Mouse (Mus musculus) embryo, embryonic 10 days (tissue): Measurements from ENCODE around the gene Gm36176.

Experiments
- DNase-seq: peaks from one replicate; pipeline ENCODE4 v3.0.0-alpha.2; 2015; ENCODE audit warnings: low spot score

Gene Gm36176

GRCm38 (mm10) chr10:77880305-77880704, 33.7 kb downstream of the Gm36176 start:
- DNase-seq = no peak

- peak; percentile 7 for DNase-seq
These were observed 36.0 kb downstream of the Gm36176 start for GRCm38 (mm10) chr10:77882553-77882952.

- peak; percentile 13 for DNase-seq
These were observed 39.6 kb downstream of the Gm36176 start for GRCm38 (mm10) chr10:77886007-77886747.

GRCm38 (mm10) chr10:77890987-77891565, 44.5 kb downstream of the Gm36176 start:
- no peak for DNase-seq

GRCm38 (mm10) chr10:77895562-77895961, 49.0 kb downstream of the Gm36176 start:
- DNase-seq = no peak
